Mouse (Mus musculus) brain, embryonic 14.5 days (tissue): Measurements from ENCODE around the gene Pak1.

Experiments used
- CTCF ChIP-seq: fragments of 200-500 bp; IDR thresholded peaks from 2 replicates; pipeline ENCODE4 v1.5.1; 2012; ENCODE audit warnings: inconsistent platforms, mild to moderate bottlenecking, moderate library complexity, borderline replicate concordance; ENCODE audit not compliant: insufficient read depth, insufficient read length; ENCODE audit errors: extremely low read depth
- POLR2A ChIP-seq: fragments of 200-500 bp; IDR thresholded peaks from 2 replicates; pipeline ENCODE4 v1.6.1; 2012; ENCODE audit warnings: mild to moderate bottlenecking, inconsistent platforms, borderline replicate concordance; ENCODE audit not compliant: poor library complexity, insufficient read depth, insufficient read length, severe bottlenecking; ENCODE audit errors: extremely low read depth

DNA sequence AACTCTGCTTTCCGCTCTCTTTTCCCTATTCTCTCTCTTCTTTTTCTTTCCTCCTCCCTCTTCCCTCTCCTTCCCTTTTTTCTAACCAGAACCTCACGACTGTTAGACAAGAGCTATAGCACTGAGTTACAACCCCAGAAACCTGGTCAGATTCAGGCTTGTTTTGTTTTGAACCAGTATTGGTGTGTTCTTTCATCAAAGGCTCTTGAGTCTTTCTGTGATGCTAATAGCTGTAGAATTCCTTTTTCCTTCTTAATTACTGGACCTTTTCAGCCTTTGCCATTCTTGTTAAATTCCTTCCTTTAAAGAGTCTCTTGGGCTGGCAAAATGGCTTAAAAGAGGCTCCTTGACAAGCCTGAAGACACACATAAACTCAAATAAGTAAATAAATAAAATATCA is 14.8 kb downstream of the Pak1 start:
- TF ChIP-seq POLR2A = no peak
- no peak for TF ChIP-seq CTCF
